Mouse (Mus musculus) Patski (cell line): ENCODE data around the gene Tipin. TPM values are rescaled to one million over a fixed set of nuclear protein-coding genes. Genes with fewer than 3 reads are reported as not detected.

Source experiments
- ATAC-seq: fragments of 100-300 bp; one replicate; pipeline ENCODE4 v1.8.0; 2021
- CTCF ChIA-PET: fragments of 350-600 bp; sonication (Branson Sonifier 250); formaldehyde crosslinking; loops from one replicate; lab custom pipeline; 2022; ENCODE audit warnings: inconsistent platforms; lab: Charles Lee
- POLR2A ChIA-PET: fragments of 350-600 bp; sonication (Branson Sonifier 250); formaldehyde crosslinking; loops from one replicate; lab custom pipeline; 2022; ENCODE audit warnings: antibody characterized with exemption, inconsistent platforms; lab: Charles Lee
- DNase-seq: peaks from one replicate; pipeline ENCODE4 v3.0.0-alpha.2; 2011; ENCODE audit warnings: low read depth, low spot score
- H3K27me3 ChIP-seq: fragments of 371-371 bp; one replicate; pipeline ENCODE4 v1.5.1; 2021
- CTCF ChIP-seq: fragments of 100-300 bp; IDR thresholded peaks from one replicate; pipeline ENCODE4 v1.5.1; 2021
- in situ Hi-C: fragments of 300-500 bp; cut with MboI; formaldehyde crosslinking; loops from 3 replicates; pipeline ENCODE4 v1.11.1; 2018; ENCODE audit warnings: low pct_unique_long_range_greater_than_20kb, mixed read lengths
- polyA plus RNA-seq: library from polyadenylated mRNA; unstranded; gene quantifications from one replicate; pipeline ENCODE4 v1.2.3, GENCODE M21; 2021

Tipin gene
- 50.2 TPM for polyA plus RNA-seq

- CTCF ChIA-PET = interaction anchor here (1.0 to 1.1 kb wide), 2 partner anchors 18 to 102 kb away, joined by 3 to 4 read pairs; partner anchors contain the start of gene Snapc5
Measured at GRCm38 (mm10) chr9:64281105-64281780, at the start of gene Tipin. Gene Tipin, plus strand, starts transcription at chr9:64281581.

GRCm38 (mm10) chr9:64231674-64232073 is 49.7 kb upstream of the Tipin start:
- ATAC-seq = no peak
- ChIA-PET CTCF (interaction anchor here (1.1 to 1.6 kb wide), 2 partner anchors 9 kb away, joined by 3 to 5 read pairs; no protein-coding TSS in a partner anchor), POLR2A (no interaction called here)
- no peak for TF ChIP-seq CTCF
- no peaks in the 10 kb centered on the region for H3K27me3 ChIP-seq
- in situ Hi-C loops = no loop called here
- no peak for DNase-seq

More at GRCm38 (mm10) chr9:64281105-64281780, at the start of gene Tipin:
- peak; percentile 67 for ATAC-seq
- no peak for TF ChIP-seq CTCF
- in situ Hi-C loops = no loop called here
- POLR2A ChIA-PET = no interaction called here
- H3K27me3 ChIP-seq = no peaks in the 10 kb centered on the region
- DNase-seq = peak; percentile 58

GRCm38 (mm10) chr9:64232257-64232957 is 49.0 kb upstream of the Tipin start:
- DNase-seq (no peak), ATAC-seq (no peak)
- in situ Hi-C loops = no loop called here
- TF ChIP-seq CTCF = no peak
- H3K27me3 ChIP-seq = no peaks in the 10 kb centered on the region
- POLR2A ChIA-PET = no interaction called here
- CTCF ChIA-PET = interaction anchor here (1.2 to 1.6 kb wide), 2 partner anchors 8 to 12 kb away, joined by 3 to 5 read pairs; no protein-coding TSS in a partner anchor

DNA sequence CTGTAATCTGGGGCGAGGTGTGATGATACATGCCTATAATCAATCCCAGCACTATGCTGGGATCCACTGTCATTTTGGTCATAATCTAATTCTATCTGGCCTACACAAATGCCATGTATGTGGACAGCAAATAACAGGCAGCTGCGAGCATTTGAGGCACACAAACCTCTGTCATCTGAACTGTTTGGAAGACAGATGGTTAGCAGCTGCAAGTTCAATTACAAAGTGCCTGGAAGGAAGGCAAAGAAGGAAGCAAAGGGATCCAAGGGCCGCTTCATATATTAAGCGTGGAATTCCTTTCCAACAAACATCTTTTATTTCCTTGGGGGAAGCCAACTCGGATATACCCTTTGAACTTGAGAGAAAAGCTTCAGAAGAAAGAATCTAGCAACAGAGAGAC is 47.7 kb upstream of the Tipin start:
- H3K27me3 ChIP-seq = no peaks in the 10 kb centered on the region
- POLR2A ChIA-PET = no interaction called here
- ATAC-seq (no peak), DNase-seq (no peak)
- in situ Hi-C loops = no loop called here
- no peak for TF ChIP-seq CTCF
- CTCF ChIA-PET = interaction anchor here (1.4 kb wide), 1 partner anchor 11 kb away, joined by 4 read pairs; no protein-coding TSS in a partner anchor

DNA sequence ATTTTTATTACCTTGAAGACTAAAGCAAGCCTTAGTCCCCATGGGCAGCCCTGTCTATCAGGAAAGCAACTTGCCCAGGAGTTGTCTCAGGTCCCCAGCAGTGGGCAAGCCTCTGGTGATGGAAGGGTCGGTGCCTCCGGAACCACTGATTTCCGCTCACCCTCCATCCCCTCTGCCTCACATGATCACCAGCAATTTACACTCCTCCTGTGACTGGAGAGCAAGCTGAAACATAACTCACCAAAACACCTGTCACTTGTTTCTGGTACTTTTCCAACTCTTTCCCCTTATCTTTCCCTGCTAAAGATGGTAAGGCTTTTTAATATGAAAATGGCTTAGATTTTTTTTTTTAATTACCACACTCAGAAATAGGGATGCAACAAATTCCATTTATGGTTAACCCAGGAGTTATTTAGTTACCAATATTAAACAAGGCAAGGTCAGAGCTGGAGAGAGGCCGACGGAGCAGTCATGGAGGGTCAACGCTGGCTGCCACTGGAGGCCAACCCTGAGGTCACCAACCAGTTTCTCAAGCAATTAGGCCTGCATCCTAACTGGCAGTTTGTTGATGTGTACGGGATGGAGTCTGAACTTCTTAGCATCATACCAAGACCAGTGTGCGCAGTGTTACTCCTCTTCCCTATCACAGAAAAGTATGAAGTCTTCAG is 46.5 kb upstream of the Tipin start, which contains the start of gene Uchl4:
TSS of gene Uchl4 (plus strand) at position 434 of the 668 bp plus-strand sequence.
- DNase-seq (no peak), ATAC-seq (no peak)
- CTCF ChIA-PET = interaction anchor here (1.4 kb wide), 1 partner anchor 10 kb away, joined by 4 read pairs; no protein-coding TSS in a partner anchor
- in situ Hi-C loops = no loop called here
- TF ChIP-seq CTCF = no peak
- no peaks in the 10 kb centered on the region for H3K27me3 ChIP-seq
- POLR2A ChIA-PET = no interaction called here

DNA sequence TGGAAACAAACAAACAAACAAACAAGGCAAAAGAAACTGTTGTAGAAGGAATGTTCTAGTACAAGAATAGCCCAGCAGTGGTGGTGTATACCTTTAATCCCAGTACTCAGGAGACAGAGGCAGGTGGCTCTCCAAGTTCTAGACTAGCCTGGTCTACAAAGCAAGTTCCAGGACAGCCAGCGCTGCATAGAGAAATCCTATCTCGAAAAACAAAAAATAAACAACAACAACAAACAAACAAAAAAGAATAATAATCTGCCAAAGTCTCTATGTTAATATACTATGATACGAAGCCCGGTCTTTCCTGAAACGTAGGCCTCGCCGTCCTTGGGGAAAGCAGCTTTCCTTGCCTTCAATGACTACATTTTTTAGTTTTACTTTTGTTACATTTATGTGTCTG is 45.3 kb upstream of the Tipin start:
- POLR2A ChIA-PET = no interaction called here
- ATAC-seq = no peak
- in situ Hi-C loops = no loop called here
- CTCF ChIA-PET = no interaction called here
- DNase-seq = no peak
- H3K27me3 ChIP-seq = no peaks in the 10 kb centered on the region
- no peak for TF ChIP-seq CTCF

DNA sequence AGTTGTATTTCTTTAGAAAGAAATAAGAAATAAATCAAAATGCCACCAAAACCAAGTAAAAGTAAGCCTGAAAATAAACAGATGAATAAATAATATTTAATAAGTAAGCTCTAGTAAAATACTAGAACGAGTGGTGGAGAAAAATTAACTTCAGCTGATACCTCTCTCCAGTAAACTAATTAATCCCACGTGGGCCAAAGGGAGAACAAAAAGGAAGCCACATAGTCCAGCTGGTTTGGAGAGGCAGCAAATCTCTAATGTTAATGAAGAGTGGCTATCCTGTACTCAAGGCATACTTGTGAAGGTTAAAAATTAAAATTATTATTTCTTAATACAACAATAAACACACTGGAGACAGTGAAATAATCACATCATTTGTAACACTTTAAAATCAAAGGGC is 41.3 kb upstream of the Tipin start:
- ChIA-PET CTCF (interaction anchor here (1.4 to 1.8 kb wide), 2 partner anchors 8 to 31 kb away, joined by 4 to 5 read pairs; no protein-coding TSS in a partner anchor), POLR2A (no interaction called here)
- in situ Hi-C loops = no loop called here
- ATAC-seq (no peak), DNase-seq (no peak)
- no peak for TF ChIP-seq CTCF
- no peaks in the 10 kb centered on the region for H3K27me3 ChIP-seq

DNA sequence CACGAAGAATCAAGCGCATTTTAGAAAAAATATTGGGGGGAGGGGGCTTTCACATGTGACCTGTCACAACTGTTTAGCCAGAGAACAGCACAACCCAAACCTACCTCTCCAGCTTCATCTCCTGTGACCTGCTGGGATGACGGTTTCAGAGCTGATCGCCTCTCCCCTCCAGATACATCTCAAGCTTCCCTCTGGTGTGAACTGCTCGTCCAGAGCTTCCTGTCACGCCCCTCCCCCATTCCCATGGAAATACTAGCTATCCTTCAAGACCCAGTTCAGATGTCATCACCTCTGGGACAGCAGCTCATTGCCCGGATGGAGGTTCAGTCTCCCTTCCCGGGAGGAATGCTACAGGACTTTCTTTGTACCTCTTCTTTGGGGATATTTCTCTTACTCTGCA is 40.7 kb upstream of the Tipin start:
- no peak for TF ChIP-seq CTCF
- in situ Hi-C loops = no loop called here
- CTCF ChIA-PET = interaction anchor here (1.4 to 1.8 kb wide), 2 partner anchors 9 to 32 kb away, joined by 4 to 5 read pairs; no protein-coding TSS in a partner anchor
- H3K27me3 ChIP-seq = no peaks in the 10 kb centered on the region
- POLR2A ChIA-PET = interaction anchor here (0.6 kb wide), 1 partner anchor 120 kb away, joined by 4 read pairs; no protein-coding TSS in a partner anchor
- ATAC-seq (no peak), DNase-seq (no peak)

- DNase-seq = no peak
- ChIA-PET CTCF (no interaction called here), POLR2A (no interaction called here)
- ATAC-seq = no peak
- in situ Hi-C loops = no loop called here
- no peaks in the 10 kb centered on the region for H3K27me3 ChIP-seq
- no peak for TF ChIP-seq CTCF
Measured at GRCm38 (mm10) chr9:64242381-64242831, 39.0 kb upstream of the Tipin start.

DNA sequence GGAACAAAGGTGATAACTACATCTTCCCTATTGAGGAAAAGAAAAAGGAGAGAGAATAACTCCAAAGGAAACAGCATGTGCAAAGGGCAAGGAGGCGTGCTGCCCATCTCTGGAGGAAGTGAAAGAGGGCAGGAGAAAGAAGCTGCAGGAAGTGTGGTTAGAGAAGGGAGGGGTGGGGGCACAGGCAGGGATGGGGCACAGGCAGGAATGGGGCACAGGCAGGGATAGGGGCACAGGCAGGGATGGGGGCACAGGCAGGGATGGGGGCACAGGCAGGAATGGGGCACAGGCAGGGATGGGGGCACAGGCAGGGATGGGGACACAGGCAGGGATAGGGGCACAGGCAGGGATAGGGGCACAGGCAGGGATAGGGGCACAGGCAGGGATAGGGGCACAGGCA is 32.0 kb upstream of the Tipin start:
- POLR2A ChIA-PET = no interaction called here
- in situ Hi-C loops = no loop called here
- no peak for TF ChIP-seq CTCF
- no peaks in the 10 kb centered on the region for H3K27me3 ChIP-seq
- CTCF ChIA-PET = no interaction called here
- no peak for ATAC-seq
- DNase-seq = no peak
